Mouse (Mus musculus): ENCODE measurements at regions not wholly inside any gene's neighbourhood (a gene's known extent, or its start where the extent isn't known, plus 50 kb on each side); places are given as distances from the start of the nearest gene placed in this dataset.

DNA sequence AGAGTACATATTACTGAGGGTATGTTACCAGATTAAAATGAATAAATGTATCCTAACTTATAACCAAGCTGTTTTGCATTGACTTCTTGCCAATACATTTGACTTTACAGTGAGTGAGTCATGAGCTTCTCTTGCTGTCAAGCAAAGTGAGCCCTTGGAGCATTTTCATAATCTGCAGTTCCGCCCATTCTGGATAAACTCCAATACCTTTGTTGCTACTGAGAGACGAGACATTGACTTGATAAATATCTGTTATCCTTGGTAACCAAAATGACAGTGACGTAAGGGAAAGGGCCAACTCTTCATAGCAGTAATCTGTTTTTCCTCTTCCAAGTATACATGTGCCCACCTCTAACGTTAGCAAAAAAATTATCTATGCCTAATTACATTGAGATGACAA lies 923.0 kb downstream of the Grm8 start:
- peak; percentile 7 for DNase-seq (ENCODE audit: low read depth, low spot score)

DNA sequence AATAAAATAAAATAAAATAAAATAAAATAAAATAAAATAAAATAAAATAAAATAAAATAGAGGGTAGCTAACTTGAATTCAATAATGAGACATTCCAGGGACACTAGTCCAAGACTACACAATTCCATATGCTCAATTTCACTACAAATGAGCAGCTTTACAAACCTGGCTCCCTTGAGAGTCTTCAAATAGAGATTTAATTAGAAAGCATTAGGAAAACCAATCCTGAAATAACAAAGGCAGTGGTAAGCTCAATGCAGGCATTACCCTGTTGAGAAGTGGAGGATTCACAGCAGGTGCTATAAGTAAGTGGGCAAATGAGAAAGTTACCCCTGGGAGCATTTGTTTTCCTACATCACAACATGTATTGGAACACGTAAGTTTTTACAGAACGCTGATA lies 973.3 kb downstream of the Grm8 start:
- no peak for DNase-seq (ENCODE audit: low read depth, low spot score)

Measured in 3T3-L1 (cell line).